Mouse (Mus musculus) lung, adult 2 months (tissue): ENCODE data around the gene Gm973.

Source experiments
- CTCF ChIP-seq: fragments of 200-500 bp; IDR thresholded peaks from 2 replicates; pipeline ENCODE4 v1.5.1; 2011; ENCODE audit warnings: mild to moderate bottlenecking, low read length, control low read depth; ENCODE audit not compliant: insufficient read depth
- POLR2A ChIP-seq: fragments of 200-500 bp; IDR thresholded peaks from 2 replicates; pipeline ENCODE4 v1.6.1; 2011; ENCODE audit warnings: low read depth, mild to moderate bottlenecking, control low read depth, low read length, borderline replicate concordance; ENCODE audit errors: extremely low read depth

DNA sequence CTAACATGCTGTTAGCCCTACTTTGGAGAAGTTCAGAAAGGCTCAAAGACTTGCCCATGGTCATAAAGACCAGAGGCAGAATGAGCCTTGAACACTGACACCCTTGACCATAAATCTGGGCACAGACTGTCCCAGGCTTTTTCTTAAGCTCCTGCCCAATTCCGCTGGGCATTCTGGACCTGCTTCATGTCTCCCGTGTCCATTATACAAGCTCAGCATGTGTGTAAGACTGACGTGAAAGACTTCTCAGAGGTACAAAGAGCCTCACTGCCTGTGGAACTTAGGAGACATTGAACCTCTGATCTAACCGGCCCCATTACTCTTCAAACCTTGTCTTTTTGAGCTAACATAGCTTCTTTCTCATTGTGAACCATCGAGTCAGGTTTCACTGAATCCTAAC, 22.3 kb downstream of the Gm973 start:
- TF ChIP-seq CTCF (no peak), POLR2A (no peak)
